Mouse (Mus musculus): ENCODE measurements around the gene Cpne9. TPM values are rescaled to one million over a fixed set of nuclear protein-coding genes. Genes with fewer than 3 reads are reported as not detected.

The Cpne9 gene
- under 1 TPM in 1 of 2 experiments, not detected in 1; 0.26 TPM for total RNA-seq (2021)
- long read RNA-seq, experiment 1 = 0 reads
- long read RNA-seq, experiment 2 = 0 reads

- DNase-seq (ENCODE audit: low spot score) = no peak
These were observed at the start of gene Cpne9 for GRCm38 (mm10) chr6:113282101-113282802. Gene Cpne9 (plus strand): TSS chr6:113282307.

GRCm38 (mm10) chr6:113235141-113235540, 47.0 kb upstream of the Cpne9 start:
- no peak for DNase-seq (ENCODE audit: low spot score)

GRCm38 (mm10) chr6:113237542-113238270, 44.4 kb upstream of the Cpne9 start, which contains the start of gene Mtmr14:
Gene Mtmr14 (plus strand): TSS chr6:113237843.
- DNase-seq (ENCODE audit: low spot score) = peak; percentile 99

- DNase-seq (ENCODE audit: low spot score) = no peak
These were observed 43.7 kb upstream of the Cpne9 start for GRCm38 (mm10) chr6:113238442-113238841.

- no peak for DNase-seq (ENCODE audit: low spot score)
These were observed 39.4 kb upstream of the Cpne9 start for GRCm38 (mm10) chr6:113242753-113243152.

- no peak for DNase-seq (ENCODE audit: low spot score)
These were observed 36.5 kb upstream of the Cpne9 start for GRCm38 (mm10) chr6:113245585-113245984.

- no peak for DNase-seq (ENCODE audit: low spot score)
These were observed 31.3 kb upstream of the Cpne9 start for GRCm38 (mm10) chr6:113250786-113251185.

- DNase-seq (ENCODE audit: low spot score) = no peak
These were observed 30.2 kb upstream of the Cpne9 start for GRCm38 (mm10) chr6:113251921-113252320.

- no peak for DNase-seq (ENCODE audit: low spot score)
These were observed 27.2 kb upstream of the Cpne9 start for GRCm38 (mm10) chr6:113254899-113255298.

GRCm38 (mm10) chr6:113261174-113261858, 20.8 kb upstream of the Cpne9 start:
- DNase-seq (ENCODE audit: low spot score) = no peak

GRCm38 (mm10) chr6:113263531-113263930, 18.6 kb upstream of the Cpne9 start:
- no peak for DNase-seq (ENCODE audit: low spot score)

- no peak for DNase-seq (ENCODE audit: low spot score)
These were observed 17.7 kb upstream of the Cpne9 start for GRCm38 (mm10) chr6:113264429-113264828.

GRCm38 (mm10) chr6:113266996-113267655, 15.0 kb upstream of the Cpne9 start:
- no peak for DNase-seq (ENCODE audit: low spot score)

- DNase-seq (ENCODE audit: low spot score) = no peak
These were observed 14.1 kb upstream of the Cpne9 start for GRCm38 (mm10) chr6:113267988-113268387.

- DNase-seq (ENCODE audit: low spot score) = no peak
These were observed 9.7 kb upstream of the Cpne9 start for GRCm38 (mm10) chr6:113272365-113272764.

- no peak for DNase-seq (ENCODE audit: low spot score)
These were observed 5.3 kb upstream of the Cpne9 start for GRCm38 (mm10) chr6:113276846-113277245.

GRCm38 (mm10) chr6:113281676-113282075, 431 bp upstream of the Cpne9 start:
- no peak for DNase-seq (ENCODE audit: low spot score)

GRCm38 (mm10) chr6:113282969-113283368, 862 bp downstream of the Cpne9 start:
- no peak for DNase-seq (ENCODE audit: low spot score)

GRCm38 (mm10) chr6:113283500-113283899, 1.4 kb downstream of the Cpne9 start:
- DNase-seq (ENCODE audit: low spot score) = no peak

- DNase-seq (ENCODE audit: low spot score) = no peak
These were observed 2.8 kb downstream of the Cpne9 start for GRCm38 (mm10) chr6:113284931-113285330.

- no peak for DNase-seq (ENCODE audit: low spot score)
These were observed 4.2 kb downstream of the Cpne9 start for GRCm38 (mm10) chr6:113286316-113286715.

- DNase-seq (ENCODE audit: low spot score) = no peak
These were observed 5.1 kb downstream of the Cpne9 start for GRCm38 (mm10) chr6:113287236-113287635.
